Mouse (Mus musculus): ENCODE data around the gene Taf11. TPM values are rescaled to one million over a fixed set of nuclear protein-coding genes. Genes with fewer than 3 reads are reported as not detected.

The Taf11 gene
- polyA plus RNA-seq, 1 experiment from 2014 or later: 89.7 TPM

- no peak overlapping the region for H3K27ac ChIP-seq
- 88% methylated on average over 2 of the region's 2 CpGs for WGBS
- H3K36me3 ChIP-seq: no peaks in the 10 kb centered on the region
- no peak overlapping the region for H3K4me3 ChIP-seq
- H3K4me2 ChIP-seq (replicated peaks): no peak overlapping the region
- ATAC-seq (ENCODE audit: low FRiP score): no peak
- no peaks in the 10 kb centered on the region for H3K27me3 ChIP-seq
- H3K4me1 ChIP-seq: 0 out of 2 replicates have a peak, but pooled peaks cover 2% of the 10 kb centered on the region
- no peak overlapping the region for H3K9ac ChIP-seq
- H3K9me3 ChIP-seq (replicated peaks): no peaks in the 10 kb centered on the region
Observed at GRCm38 (mm10) chr17:27865461-27865860, 44.2 kb downstream of the Taf11 start.

GRCm38 (mm10) chr17:27859131-27859530 is 50.5 kb downstream of the Taf11 start:
- Histone ChIP-seq H3K27me3 (no peaks in the 10 kb centered on the region), H3K9me3 (replicated peaks) (no peaks in the 10 kb centered on the region), H3K4me1 (peaks cover 29% of the 10 kb centered on the region), H3K4me2 (replicated peaks) (peak overlapping the region; percentile 80; the same call in 1 of the 2 replicates), H3K4me3 (no peak overlapping the region), H3K27ac (no peak overlapping the region), H3K9ac (no peak overlapping the region), H3K36me3 (peaks cover 4% of the 10 kb centered on the region)
- WGBS: 34% methylated on average over 2 of the region's 2 CpGs
- no peak for ATAC-seq (ENCODE audit: low FRiP score)

DNA sequence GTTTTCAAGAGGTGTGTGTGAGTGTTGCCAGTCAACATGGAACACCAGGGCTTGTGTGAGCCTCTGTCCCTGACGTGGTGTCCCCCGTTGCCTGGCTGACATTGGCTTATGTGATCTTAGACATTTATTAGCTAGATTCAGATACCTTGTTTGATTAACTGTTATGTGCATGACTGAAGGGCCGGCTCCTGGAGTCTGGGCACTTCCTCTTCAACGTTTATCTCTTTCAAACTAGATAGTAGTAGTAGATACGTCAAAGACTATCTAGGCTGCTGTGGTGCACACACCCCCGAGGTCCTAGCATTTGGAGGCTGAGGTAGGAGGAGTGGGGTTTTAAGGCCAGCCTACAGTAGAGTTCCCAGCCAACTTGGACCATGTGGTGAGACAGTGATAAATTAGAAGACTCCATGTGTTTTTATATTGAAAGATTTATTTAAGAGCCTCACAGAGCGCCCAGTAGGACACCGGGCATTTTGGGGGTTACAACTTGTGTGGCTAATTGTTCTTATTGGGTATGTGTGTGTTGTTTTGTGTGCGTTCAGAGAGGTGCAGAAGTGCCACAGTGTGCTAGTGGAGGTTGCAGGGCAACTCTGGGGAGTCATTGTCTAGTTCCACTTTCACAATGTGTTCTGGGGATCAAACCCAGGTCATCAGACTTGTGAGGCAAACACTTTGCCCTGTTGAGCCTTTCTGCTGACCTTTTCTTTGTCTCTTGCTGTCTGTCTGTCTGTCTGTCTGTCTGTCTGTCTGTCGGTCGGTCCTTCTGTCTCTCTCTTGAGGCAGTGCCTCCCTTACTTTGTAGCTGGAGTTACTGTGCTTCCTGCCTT is 51.8 kb downstream of the Taf11 start:
- peaks cover 29% of the 10 kb centered on the region for H3K4me1 ChIP-seq
- WGBS: 49% methylated on average over 11 of the region's 11 CpGs
- peak overlapping the region; percentile 94 for H3K9ac ChIP-seq

DNA sequence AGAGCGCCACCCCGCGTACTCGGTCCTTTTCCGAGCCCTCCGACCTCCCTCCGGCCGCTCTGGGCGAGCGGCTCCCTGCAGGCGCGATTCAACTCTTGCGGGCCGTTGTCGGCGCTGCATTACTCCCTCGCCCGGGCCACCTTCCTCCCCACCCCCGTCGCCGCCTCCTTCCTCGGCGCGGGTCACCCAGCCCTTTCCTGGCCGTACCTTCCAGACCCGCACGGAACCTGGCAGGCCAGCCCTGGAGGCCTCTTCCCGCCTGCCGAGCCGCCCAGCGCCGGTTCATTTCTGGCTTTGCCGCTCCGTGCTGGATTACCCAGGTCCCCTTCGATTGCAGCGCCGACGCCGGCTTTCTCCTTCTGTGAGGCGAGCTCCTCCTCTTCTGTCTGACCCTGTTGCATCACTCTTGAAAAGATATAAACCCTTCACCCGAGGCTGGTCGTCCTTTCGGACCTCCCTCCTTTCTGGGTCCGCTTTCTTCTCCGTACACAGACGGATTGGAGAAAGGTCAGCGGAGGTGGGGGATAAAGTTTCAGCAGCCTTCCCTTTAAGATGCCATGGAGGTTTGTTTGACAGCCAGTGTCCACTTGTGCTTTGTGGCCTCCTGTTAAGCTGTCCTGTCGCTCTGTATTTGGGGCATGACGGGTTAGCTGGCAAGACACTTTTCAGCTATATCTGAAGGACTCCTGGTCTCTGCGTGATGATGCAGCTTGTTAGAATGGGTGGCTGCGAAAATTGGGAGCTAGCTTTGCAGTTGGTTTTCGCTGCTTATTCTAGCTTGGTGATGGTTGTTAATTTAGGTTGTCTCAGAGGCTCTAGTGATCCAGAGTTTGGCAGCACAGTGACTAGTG is 52.6 kb downstream of the Taf11 start:
- peaks cover 29% of the 10 kb centered on the region for H3K4me1 ChIP-seq
- H3K9ac ChIP-seq: peak overlapping the region; percentile 94
- H3K27me3 ChIP-seq: no peaks in the 10 kb centered on the region
- H3K36me3 ChIP-seq: peaks cover 20% of the 10 kb centered on the region
- 2% methylated on average over 52 of the region's 52 CpGs for WGBS
- H3K9me3 ChIP-seq (replicated peaks): no peaks in the 10 kb centered on the region
- peak overlapping the region; percentile 80 for H3K4me2 ChIP-seq (replicated peaks)
- peak; percentile 72 for ATAC-seq (ENCODE audit: low FRiP score)
- peak overlapping the region; percentile 89 for H3K4me3 ChIP-seq
- H3K27ac ChIP-seq: peak overlapping the region; percentile 85

More for the DNA sequence above, 51.8 kb downstream of the Taf11 start:
- Histone ChIP-seq H3K4me3 (peak overlapping the region; percentile 89), H3K4me2 (replicated peaks) (peak overlapping the region; percentile 80), H3K36me3 (peaks cover 11% of the 10 kb centered on the region), H3K9me3 (replicated peaks) (no peaks in the 10 kb centered on the region), H3K27me3 (no peaks in the 10 kb centered on the region), H3K27ac (no peak overlapping the region)
- ATAC-seq (ENCODE audit: low FRiP score): no peak

GRCm38 (mm10) chr17:27856265-27856797 is 53.3 kb downstream of the Taf11 start, which contains the start of gene Uhrf1bp1:
Uhrf1bp1 (plus strand) TSS chr17:27856441.
- WGBS: under 1% methylated on average over 53 of the region's 54 CpGs
- ATAC-seq (ENCODE audit: low FRiP score): peak; percentile 82
- H3K4me1 ChIP-seq: peaks cover 29% of the 10 kb centered on the region

More at GRCm38 (mm10) chr17:27856265-27856797, 53.3 kb downstream of the Taf11 start, which contains the start of gene Uhrf1bp1:
- Histone ChIP-seq H3K9me3 (replicated peaks) (no peaks in the 10 kb centered on the region), H3K36me3 (peaks cover 22% of the 10 kb centered on the region), H3K27ac (peak within 1 kb of the TSS; percentile 85), H3K4me3 (peak within 1 kb of the TSS; percentile 89), H3K4me2 (replicated peaks) (peak within 1 kb of the TSS; percentile 80), H3K27me3 (no peaks in the 10 kb centered on the region), H3K9ac (peak within 1 kb of the TSS; percentile 94)

Other genes with a start within 250 kb of the Taf11 start
- 0.35 and 0.48 TPM in 2 replicates for gene Spdef, start 180.9 kb downstream of the Taf11 start, polyA plus RNA-seq (2016; fragmentation: Nextera tagmentation; extraction: Ambion mirVana)
- 11.8 and 13.7 TPM in 2 replicates for gene D17Wsu92e, start 89.2 kb downstream of the Taf11 start, polyA plus RNA-seq (2016; fragmentation: Nextera tagmentation; extraction: Ambion mirVana)
- 299 and 327 TPM in 2 replicates for gene Snrpc, start 71.7 kb downstream of the Taf11 start, polyA plus RNA-seq (2016; fragmentation: Nextera tagmentation; extraction: Ambion mirVana)
- 9.4 TPM in 2 replicates for gene Uhrf1bp1, start 53.4 kb downstream of the Taf11 start, polyA plus RNA-seq (2016; fragmentation: Nextera tagmentation; extraction: Ambion mirVana)
- gene Anks1, start 538 bp downstream of the Taf11 start, polyA plus RNA-seq (2016; fragmentation: Nextera tagmentation; extraction: Ambion mirVana): 86.0 and 91.5 TPM in 2 replicates
- gene Tcp11, start 170.8 kb upstream of the Taf11 start, polyA plus RNA-seq (2016; fragmentation: Nextera tagmentation; extraction: Ambion mirVana): 1.9 and 2.6 TPM in 2 replicates
- 11.1 and 12.4 TPM in 2 replicates for gene Scube3, start 232.3 kb upstream of the Taf11 start, polyA plus RNA-seq (2016; fragmentation: Nextera tagmentation; extraction: Ambion mirVana)